Mouse (Mus musculus) testis, adult 2 months (tissue): ENCODE results near the gene Panx3. TPM values are rescaled to one million over a fixed set of nuclear protein-coding genes. Genes with fewer than 3 reads are reported as not detected.

Experiments used
- H3K27ac ChIP-seq: fragments of 200-500 bp; 2 replicates; pipeline ENCODE4 v1.5.1; 2012; ENCODE audit warnings: low read depth, low read length; ENCODE audit not compliant: control insufficient read depth, insufficient read depth
- H3K27me3 ChIP-seq: fragments of 200-500 bp; 2 replicates; pipeline ENCODE4 v1.6.1; 2012; ENCODE audit warnings: mild to moderate bottlenecking, low read length, moderate library complexity; ENCODE audit not compliant: control insufficient read depth, insufficient read depth
- H3K36me3 ChIP-seq: fragments of 200-500 bp; 2 replicates; pipeline ENCODE4 v1.6.1; 2012; ENCODE audit warnings: mild to moderate bottlenecking, low read length; ENCODE audit not compliant: control insufficient read depth, insufficient read depth
- H3K4me1 ChIP-seq: fragments of 200-500 bp; 2 replicates; pipeline ENCODE4 v1.6.1; 2012; ENCODE audit warnings: low read length; ENCODE audit not compliant: control insufficient read depth, insufficient read depth
- H3K4me3 ChIP-seq: fragments of 200-500 bp; 2 replicates; pipeline ENCODE4 v1.5.1; 2012; ENCODE audit warnings: low read depth, mild to moderate bottlenecking, low read length, moderate library complexity, mixed read lengths; ENCODE audit not compliant: control insufficient read depth
- CTCF ChIP-seq: fragments of 200-500 bp; IDR thresholded peaks from 2 replicates; pipeline ENCODE4 v1.5.1; 2012; ENCODE audit warnings: low read depth, mild to moderate bottlenecking, inconsistent platforms, low read length, moderate library complexity; ENCODE audit not compliant: control insufficient read depth, insufficient read depth, insufficient replicate concordance
- POLR2A ChIP-seq: fragments of 200-500 bp; IDR thresholded peaks from 2 replicates; pipeline ENCODE4 v1.6.1; 2012; ENCODE audit warnings: low read depth, mild to moderate bottlenecking, inconsistent platforms, low read length, moderate library complexity; ENCODE audit not compliant: control insufficient read depth
- polyA plus RNA-seq: library from polyadenylated mRNA; depleted of rRNA; stranded (reverse); fragments of >200 nt; gene quantifications from 2 replicates; pipeline ENCODE4 v1.2.3, GENCODE M21; 2012

The Panx3 gene
- polyA plus RNA-seq, 1 experiment, result 0.70 TPM

GRCm38 (mm10) chr9:37636335-37636734 lies 32.7 kb downstream of the Panx3 start:
- no peak overlapping the region for H3K4me3 ChIP-seq
- H3K4me1 ChIP-seq, result no peaks in the 10 kb centered on the region
- H3K36me3 ChIP-seq, result no peaks in the 10 kb centered on the region; the same call in 1 of the 2 replicates
- no peaks in the 10 kb centered on the region for H3K27me3 ChIP-seq
- TF ChIP-seq CTCF, result peak; percentile 57; the same call in 1 of the 2 replicates
- no peak for TF ChIP-seq POLR2A
- no peak overlapping the region for H3K27ac ChIP-seq

GRCm38 (mm10) chr9:37634269-37634668 lies 34.8 kb downstream of the Panx3 start:
- Histone ChIP-seq H3K36me3 (no peaks in the 10 kb centered on the region; the same call in 1 of the 2 replicates), H3K4me3 (no peak overlapping the region), H3K27ac (no peak overlapping the region), H3K27me3 (no peaks in the 10 kb centered on the region), H3K4me1 (no peaks in the 10 kb centered on the region)
- no peak for TF ChIP-seq POLR2A
- TF ChIP-seq CTCF, result no peak

- Histone ChIP-seq H3K4me3 (no peak overlapping the region), H3K27me3 (no peaks in the 10 kb centered on the region), H3K36me3 (no peaks in the 10 kb centered on the region; the same call in 1 of the 2 replicates), H3K4me1 (no peaks in the 10 kb centered on the region), H3K27ac (no peak overlapping the region)
- no peak for TF ChIP-seq CTCF
Observed at GRCm38 (mm10) chr9:37632305-37632704, 36.7 kb downstream of the Panx3 start.

GRCm38 (mm10) chr9:37629941-37630340 lies 39.1 kb downstream of the Panx3 start:
- Histone ChIP-seq H3K27ac (no peak overlapping the region), H3K4me1 (no peaks in the 10 kb centered on the region), H3K4me3 (no peak overlapping the region), H3K36me3 (no peaks in the 10 kb centered on the region; the same call in 1 of the 2 replicates), H3K27me3 (no peaks in the 10 kb centered on the region)
- TF ChIP-seq CTCF, result no peak
- no peak for TF ChIP-seq POLR2A

- no peaks in the 10 kb centered on the region for H3K4me1 ChIP-seq
- H3K36me3 ChIP-seq, result no peaks in the 10 kb centered on the region
- H3K27ac ChIP-seq, result no peak overlapping the region
- H3K4me3 ChIP-seq, result no peak overlapping the region
- no peaks in the 10 kb centered on the region for H3K27me3 ChIP-seq
- no peak for TF ChIP-seq CTCF
- no peak for TF ChIP-seq POLR2A
Observed at GRCm38 (mm10) chr9:37628581-37628980, 40.5 kb downstream of the Panx3 start.

GRCm38 (mm10) chr9:37627263-37627662 lies 41.8 kb downstream of the Panx3 start:
- no peaks in the 10 kb centered on the region for H3K36me3 ChIP-seq
- H3K4me3 ChIP-seq, result no peak overlapping the region
- no peak overlapping the region for H3K27ac ChIP-seq
- no peaks in the 10 kb centered on the region for H3K27me3 ChIP-seq
- no peaks in the 10 kb centered on the region for H3K4me1 ChIP-seq
- TF ChIP-seq CTCF (no peak), POLR2A (no peak)

- no peak overlapping the region for H3K4me3 ChIP-seq
- no peaks in the 10 kb centered on the region for H3K27me3 ChIP-seq
- H3K4me1 ChIP-seq, result no peaks in the 10 kb centered on the region
- H3K27ac ChIP-seq, result no peak overlapping the region
- TF ChIP-seq POLR2A (no peak), CTCF (no peak)
- no peaks in the 10 kb centered on the region for H3K36me3 ChIP-seq
Observed at GRCm38 (mm10) chr9:37626103-37626567, 42.9 kb downstream of the Panx3 start.

GRCm38 (mm10) chr9:37625641-37626040 lies 43.4 kb downstream of the Panx3 start:
- no peak overlapping the region for H3K4me3 ChIP-seq
- H3K4me1 ChIP-seq, result no peaks in the 10 kb centered on the region
- H3K27me3 ChIP-seq, result no peaks in the 10 kb centered on the region
- no peaks in the 10 kb centered on the region for H3K36me3 ChIP-seq
- TF ChIP-seq POLR2A (no peak), CTCF (no peak)
- no peak overlapping the region for H3K27ac ChIP-seq
